Mouse (Mus musculus) urinary bladder, postnatal 25 days (tissue): Measurements from ENCODE around the gene Pfkfb3.

Experiments used
- DNase-seq: peaks from one replicate; pipeline ENCODE4 v3.0.0; 2022; ENCODE audit warnings: low spot score

Gene Pfkfb3

DNA sequence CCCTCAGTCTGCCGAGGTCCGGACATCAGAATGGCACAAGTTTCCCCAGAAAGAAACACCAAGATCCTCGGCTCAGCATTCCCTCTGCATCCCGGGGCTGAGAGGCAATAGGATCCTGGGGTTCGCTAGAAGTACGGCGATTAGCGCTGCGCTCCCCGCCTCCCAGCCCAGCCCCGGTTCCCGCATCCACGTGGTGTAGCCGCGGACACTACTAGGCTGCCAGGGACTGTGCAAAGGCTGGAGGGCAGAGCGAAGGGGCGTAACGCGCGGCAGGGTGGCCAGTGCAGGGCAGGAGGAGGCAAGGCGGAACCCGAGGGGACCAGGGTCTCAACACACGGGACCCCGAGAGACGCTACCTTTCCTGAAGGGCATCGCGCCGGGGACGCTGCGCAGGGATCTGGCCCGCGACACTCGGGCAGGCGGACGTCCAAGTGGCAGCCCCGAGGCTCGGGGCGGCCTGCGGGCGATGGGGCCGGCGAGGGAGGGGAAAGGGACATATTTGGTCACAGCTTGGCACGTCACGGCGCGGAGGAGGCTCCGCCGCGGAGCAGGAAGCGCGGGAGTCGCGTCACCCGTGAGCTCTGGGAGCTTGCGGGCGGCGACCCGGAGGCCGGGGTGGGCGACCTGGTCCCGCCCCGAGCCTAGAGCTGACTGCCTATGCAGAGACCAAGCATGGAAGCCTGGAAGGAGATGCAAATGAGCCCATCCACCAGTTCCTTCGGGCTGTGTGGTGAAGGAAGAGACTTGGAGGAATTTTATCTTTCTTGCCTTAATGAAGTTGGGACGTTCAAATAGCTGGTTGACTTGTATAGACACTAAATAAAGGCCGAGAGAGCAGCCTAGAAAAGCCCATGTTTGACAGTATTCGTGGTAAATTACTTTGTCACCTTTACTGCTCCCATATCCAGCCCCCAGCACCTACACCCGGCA lies at the start of gene Pfkfb3:
Pfkfb3 (minus strand) TSS at position 607 of the 930 bp plus-strand sequence.
- DNase-seq = peak; percentile 59

GRCm38 (mm10) chr2:11602506-11603489 lies 48.9 kb upstream of the Pfkfb3 start:
- DNase-seq = peak; percentile 94

- no peak for DNase-seq
These were observed 47.9 kb upstream of the Pfkfb3 start for GRCm38 (mm10) chr2:11601795-11602194.

- DNase-seq = no peak
These were observed 44.0 kb upstream of the Pfkfb3 start for GRCm38 (mm10) chr2:11597906-11598305.

GRCm38 (mm10) chr2:11596690-11597089 lies 42.8 kb upstream of the Pfkfb3 start:
- DNase-seq = no peak

- DNase-seq = no peak
These were observed 34.1 kb upstream of the Pfkfb3 start for GRCm38 (mm10) chr2:11587996-11588395.

DNA sequence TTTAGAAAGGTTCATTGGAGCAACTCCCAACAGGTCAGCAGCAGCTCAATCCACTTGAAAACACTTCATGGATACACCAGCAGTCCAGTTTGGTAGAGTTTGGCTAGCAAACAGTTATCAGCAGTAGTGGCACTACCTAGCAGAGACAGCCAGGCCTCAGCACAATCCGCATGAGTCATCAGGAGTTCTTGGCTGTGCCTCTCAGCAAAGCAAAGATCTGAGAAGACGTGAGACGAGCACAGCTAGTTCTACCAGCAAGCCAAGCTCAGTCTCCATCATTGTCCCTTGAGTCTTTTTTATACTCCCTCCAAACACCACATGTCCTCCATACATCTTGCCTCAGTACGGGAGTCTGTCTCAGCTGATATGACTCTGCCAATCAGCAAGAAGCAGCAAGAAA lies 25.5 kb upstream of the Pfkfb3 start:
- DNase-seq = no peak

GRCm38 (mm10) chr2:11578187-11578586 lies 24.3 kb upstream of the Pfkfb3 start:
- DNase-seq = no peak

- DNase-seq = no peak
These were observed 19.8 kb upstream of the Pfkfb3 start for GRCm38 (mm10) chr2:11573684-11574083.

GRCm38 (mm10) chr2:11571004-11571535 lies 17.2 kb upstream of the Pfkfb3 start:
- DNase-seq = no peak

- DNase-seq = no peak
These were observed 14.6 kb upstream of the Pfkfb3 start for GRCm38 (mm10) chr2:11568471-11568870.

DNA sequence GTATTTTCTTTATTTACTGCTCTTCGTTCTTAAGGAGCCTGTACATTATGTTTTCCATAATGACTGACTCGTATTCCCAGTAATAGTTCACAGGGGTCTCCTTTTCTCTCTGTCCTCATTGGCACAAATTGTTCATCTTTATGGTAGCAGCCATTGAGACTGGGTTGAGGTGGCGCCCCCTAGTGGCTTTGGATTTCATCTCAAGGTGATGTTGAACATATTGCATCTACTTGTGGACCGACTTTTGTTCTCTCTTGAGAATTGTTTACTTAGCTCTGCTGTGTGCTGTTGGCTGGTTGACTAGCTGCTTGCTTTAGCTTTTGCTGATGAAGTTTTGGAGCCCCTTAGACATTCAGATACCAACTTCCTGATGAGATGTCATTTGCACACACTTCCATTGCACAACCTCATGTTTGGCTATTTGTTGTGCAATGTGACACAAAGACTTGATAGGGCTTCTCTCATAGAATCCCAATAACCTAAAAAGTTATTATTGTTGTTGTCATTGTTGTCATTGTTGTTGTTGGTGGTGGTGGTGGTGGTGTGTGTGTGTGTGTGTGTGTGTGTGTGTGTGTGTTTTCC lies 14.0 kb upstream of the Pfkfb3 start:
- DNase-seq = peak; percentile 26

DNA sequence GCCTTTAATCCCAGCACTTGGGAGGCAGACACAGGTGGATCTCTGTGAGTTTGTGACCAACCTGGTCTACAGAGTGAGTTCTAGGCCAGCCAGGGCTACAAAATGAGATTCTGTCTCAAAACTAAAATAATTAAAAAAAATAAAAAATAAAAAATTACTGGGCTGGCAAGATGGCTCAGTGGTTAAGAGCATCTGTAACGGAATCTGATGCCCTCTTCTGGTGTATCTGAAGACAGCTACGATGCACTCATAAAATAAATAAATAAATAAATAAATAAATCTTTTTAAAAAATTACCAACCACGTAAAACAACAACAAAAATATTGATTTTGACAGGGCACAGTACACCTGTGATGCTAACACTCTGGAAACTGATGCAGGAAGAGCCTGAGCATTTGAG lies 13.0 kb upstream of the Pfkfb3 start:
- DNase-seq = no peak

DNA sequence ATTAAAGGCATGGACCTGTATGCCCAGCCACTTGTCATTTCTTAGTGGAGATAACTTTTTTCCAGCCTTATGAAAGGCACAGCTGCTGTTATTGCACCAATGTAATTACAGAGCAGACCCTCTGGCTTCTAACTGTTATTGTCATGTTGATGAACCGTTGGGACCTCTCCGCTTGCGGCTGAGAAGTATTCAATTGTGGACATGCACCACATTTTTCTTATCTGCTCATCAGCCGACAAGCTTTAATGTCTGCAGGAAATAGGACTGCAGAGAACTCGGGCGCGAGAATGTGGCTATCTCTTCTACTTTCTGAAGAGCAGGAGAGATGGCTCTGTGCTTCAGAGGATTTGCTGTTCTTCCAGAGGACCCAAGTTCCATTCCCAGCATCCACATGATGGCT lies 12.4 kb upstream of the Pfkfb3 start:
- no peak for DNase-seq

DNA sequence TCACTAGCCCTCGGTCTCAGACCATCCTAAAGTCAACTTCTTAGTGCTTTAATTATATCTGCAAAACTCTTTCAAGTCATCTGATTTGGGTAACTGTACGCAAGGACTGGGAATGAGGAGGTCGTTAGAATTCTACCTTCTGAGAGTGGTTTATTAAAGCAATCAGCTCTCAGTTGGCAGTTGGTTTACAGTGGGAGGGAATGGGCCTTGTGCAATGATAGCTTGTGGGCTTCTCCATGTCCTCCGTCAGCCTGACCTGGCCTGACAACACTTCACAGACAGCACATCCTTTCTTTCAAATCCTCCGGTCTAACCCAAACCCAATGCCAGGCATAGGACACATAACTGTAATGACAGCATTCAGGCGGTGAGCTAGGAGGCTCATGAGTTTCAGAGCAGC lies 10.9 kb upstream of the Pfkfb3 start:
- no peak for DNase-seq

GRCm38 (mm10) chr2:11563256-11563655 lies 9.4 kb upstream of the Pfkfb3 start:
- no peak for DNase-seq

DNA sequence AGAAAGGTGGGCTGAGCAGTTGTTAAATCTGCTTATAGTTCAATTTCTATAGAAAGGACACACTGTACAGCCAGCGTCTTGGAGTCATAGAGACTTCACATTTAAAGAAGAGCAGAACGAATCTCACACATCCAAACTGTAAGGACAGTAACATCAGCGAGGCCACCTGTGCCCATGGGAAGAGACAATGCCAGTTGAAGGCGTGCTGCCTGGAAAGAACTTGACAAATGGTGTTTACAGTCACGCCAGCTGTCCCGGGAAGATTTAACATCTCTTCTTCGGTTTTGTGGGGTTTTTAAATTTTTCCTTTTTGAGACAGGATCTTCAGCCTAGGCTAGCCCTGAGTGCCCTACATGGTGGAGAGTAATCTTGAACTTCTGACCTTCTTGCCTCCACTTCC lies 4.8 kb upstream of the Pfkfb3 start:
- DNase-seq = no peak

DNA sequence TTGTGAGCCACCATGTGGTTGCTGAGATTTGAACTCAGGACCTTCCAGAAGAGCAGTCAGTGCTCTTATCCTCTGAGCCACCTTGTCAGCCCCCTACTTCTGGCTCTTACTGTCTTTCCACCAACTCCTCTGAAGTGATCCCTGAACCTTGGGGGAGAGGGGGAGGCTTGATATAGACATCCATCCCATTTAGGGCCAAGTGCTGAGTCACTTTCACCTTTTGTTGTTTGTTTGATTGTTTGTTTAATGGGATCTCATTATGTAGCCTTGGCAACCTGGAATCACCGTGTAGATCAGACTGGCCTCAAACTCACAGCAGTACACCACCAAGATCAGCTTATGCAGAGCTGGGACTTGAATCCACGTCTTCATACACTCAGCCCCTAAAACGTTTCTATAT lies 3.4 kb upstream of the Pfkfb3 start:
- DNase-seq = no peak

- no peak for DNase-seq
These were observed 1.4 kb upstream of the Pfkfb3 start for GRCm38 (mm10) chr2:11555316-11555715.

- peak; percentile 8 for DNase-seq
These were observed 868 bp downstream of the Pfkfb3 start for GRCm38 (mm10) chr2:11552966-11553451.

- DNase-seq = no peak
These were observed 1.5 kb downstream of the Pfkfb3 start for GRCm38 (mm10) chr2:11552297-11552821.

DNA sequence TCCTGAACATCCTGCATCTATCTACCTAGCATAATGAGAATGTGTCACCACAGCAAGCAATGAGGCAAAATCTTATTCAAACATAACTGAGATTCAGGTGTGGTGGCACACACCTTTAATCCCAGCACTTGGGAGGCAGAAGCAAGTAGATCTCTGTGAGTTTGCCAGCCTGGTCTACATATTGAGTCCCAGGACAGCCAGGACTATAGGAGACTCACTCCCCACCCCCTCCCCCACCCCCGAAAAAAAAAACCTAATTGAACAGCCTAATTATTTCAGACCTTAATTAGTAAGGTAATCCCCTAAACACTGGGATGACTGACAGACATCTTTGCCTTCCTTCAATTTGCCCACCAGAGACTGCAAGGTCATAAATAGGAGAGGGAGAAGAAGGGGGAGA lies 2.2 kb downstream of the Pfkfb3 start:
- no peak for DNase-seq
